Mouse (Mus musculus) olfactory bulb, adult 2 months (tissue): ENCODE measurements around the gene Mphosph6.

ENCODE experiments used
- CTCF ChIP-seq: fragments of 200-500 bp; IDR thresholded peaks from 2 replicates; pipeline ENCODE4 v1.5.1; 2012; ENCODE audit warnings: low read depth, mild to moderate bottlenecking, low read length, moderate library complexity; ENCODE audit not compliant: insufficient read depth
- POLR2A ChIP-seq: fragments of 200-500 bp; IDR thresholded peaks from 2 replicates; pipeline ENCODE4 v1.6.1; 2012; ENCODE audit warnings: mild to moderate bottlenecking, low read depth, low read length, moderate library complexity; ENCODE audit not compliant: insufficient read depth

DNA sequence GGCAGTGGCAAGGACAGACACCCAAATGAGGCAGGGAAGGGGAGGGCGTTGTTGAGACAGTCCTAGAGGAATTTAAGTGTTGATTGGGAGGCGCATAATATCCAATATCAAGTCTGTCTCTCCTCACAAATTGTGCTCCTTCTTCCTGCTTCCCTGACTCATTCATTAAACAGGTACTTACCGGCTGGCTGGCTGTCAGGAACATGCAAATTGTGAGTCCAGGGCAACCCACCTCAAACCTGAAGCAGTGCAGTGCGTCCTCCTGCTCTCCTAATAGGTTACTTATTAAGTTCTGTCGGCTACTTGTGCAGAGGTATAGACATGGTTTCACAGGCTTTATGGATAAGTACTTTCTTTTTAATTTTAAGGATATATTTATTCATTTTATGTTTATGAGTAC lies 3.7 kb upstream of the Mphosph6 start:
- no peak for TF ChIP-seq CTCF
- no peak for TF ChIP-seq POLR2A
